Mouse (Mus musculus): ENCODE data around the gene Fam25c.

- TF ChIP-seq GATA1 (IDR thresholded peaks at IDR 0.05; ENCODE audit: low read depth, low read length) (no peak), ZNF384 (IDR thresholded peaks at IDR 0.05; ENCODE audit: low read depth, low read length) (no peak), EP300 (IDR thresholded peaks at IDR 0.05; ENCODE audit: low read depth in 1 of 2, low read length in 2 of 2) (no peak), USF2 (IDR thresholded peaks at IDR 0.05; ENCODE audit: borderline replicate concordance in 1 of 2, insufficient read depth in 1 of 2, low read depth in 1 of 2, low read length in 2 of 2) (no peak), KAT2A (conservative IDR thresholded peaks at IDR 0.05; ENCODE audit: low read depth, low read length) (no peak), POLR2AphosphoS2 (IDR thresholded peaks at IDR 0.05; ENCODE audit: low read length) (no peak), E2F4 (IDR thresholded peaks at IDR 0.05; ENCODE audit: borderline replicate concordance, low read depth, low read length) (no peak), POLR2AphosphoS5 (IDR thresholded peaks at IDR 0.05; ENCODE audit: borderline replicate concordance, low read depth, low read length) (no peak), CTCF (IDR thresholded peaks at IDR 0.05 in 2 of 3, conservative IDR thresholded peaks at IDR 0.05 in 1 of 3; ENCODE audit: control insufficient read depth in 1 of 3, insufficient read depth in 1 of 3, low read depth in 2 of 3, low read length in 3 of 3, poor library complexity in 1 of 3, severe bottlenecking in 1 of 3) (peak; percentile 40 to 62 (median 57); a peak in 5 of 6 replicates), POLR2A (IDR thresholded peaks at IDR 0.05; ENCODE audit: control insufficient read depth in 1 of 2, insufficient read depth in 1 of 2, low read depth in 1 of 2, low read length in 2 of 2, poor library complexity in 1 of 2) (no peak)
Observed at GRCm38 (mm10) chr14:34372646-34373045, 17.4 kb upstream of the Fam25c start.

Data from MEL (cell line).